Mouse (Mus musculus) bone marrow, adult 2 months (tissue): Measurements from ENCODE around the gene Lpgat1.

Experiments
- CTCF ChIP-seq: fragments of 200-500 bp; IDR thresholded peaks from 2 replicates; pipeline ENCODE4 v1.5.1; 2011; ENCODE audit warnings: low read length, control low read depth; ENCODE audit not compliant: control insufficient read depth, insufficient read depth
- POLR2A ChIP-seq: fragments of 200-500 bp; IDR thresholded peaks from 2 replicates; pipeline ENCODE4 v1.6.1; 2011; ENCODE audit warnings: low read depth, mild to moderate bottlenecking, control low read depth, low read length, borderline replicate concordance; ENCODE audit not compliant: control insufficient read depth

DNA sequence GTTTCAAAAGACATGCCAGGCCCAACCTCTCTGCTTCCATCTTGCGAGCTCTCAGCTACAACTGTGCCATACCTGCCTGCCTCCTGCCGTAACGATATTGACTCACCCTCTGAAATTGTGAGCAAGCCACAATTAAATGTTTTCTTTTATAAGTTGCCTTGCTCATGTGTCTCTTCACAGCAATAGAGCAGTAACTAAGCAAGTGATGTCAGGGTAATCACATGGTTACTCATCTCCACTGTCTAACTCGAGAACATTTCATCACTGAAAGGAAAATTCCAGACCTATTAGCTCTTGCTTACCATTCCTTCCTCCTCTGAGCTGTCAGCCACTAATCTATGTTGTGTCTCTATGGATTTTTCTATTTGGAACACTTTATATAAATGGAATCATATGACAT lies 15.0 kb downstream of the Lpgat1 start:
- TF ChIP-seq CTCF: no peak
- no peak for TF ChIP-seq POLR2A
